Mouse (Mus musculus): Measurements from ENCODE around the gene Csrnp1. TPM values are rescaled to one million over a fixed set of nuclear protein-coding genes. Genes with fewer than 3 reads are reported as not detected.
"Not testable (repeated sequence)": the region's sequence is repeated elsewhere in the genome, so short reads cannot be mapped to it uniquely, and the experiment has no call there.

Csrnp1 gene
- polyA plus RNA-seq, 1 experiment from 2014 or later = 7.1 TPM

GRCm38 (mm10) chr9:120014828-120015227 is 30.4 kb upstream of the Csrnp1 start:
- Histone ChIP-seq H3K27ac (no peak overlapping the region), H3K36me3 (no peaks in the 10 kb centered on the region), H3K27me3 (peaks cover 9% of the 10 kb centered on the region; the same call in 1 of the 2 replicates), H3K4me3 (replicated peaks) (no peak overlapping the region), H3K4me1 (peaks cover 21% of the 10 kb centered on the region), H3K4me2 (no peak overlapping the region), H3K9me3 (replicated peaks) (no peaks in the 10 kb centered on the region), H3K9ac (no peak overlapping the region)
- 44% methylated on average over 6 of the region's 6 CpGs for WGBS
- no peak for ATAC-seq (replicated peaks; ENCODE audit: low FRiP score)

GRCm38 (mm10) chr9:120013251-120013820 is 28.9 kb upstream of the Csrnp1 start:
- H3K4me2 ChIP-seq = no peak overlapping the region
- H3K9me3 ChIP-seq (replicated peaks) = no peaks in the 10 kb centered on the region
- no peak overlapping the region for H3K4me3 ChIP-seq (replicated peaks)
- WGBS = 78% methylated on average over 11 of the region's 11 CpGs
- ATAC-seq (replicated peaks; ENCODE audit: low FRiP score) = no peak
- H3K9ac ChIP-seq = no peak overlapping the region
- peaks cover 9% of the 10 kb centered on the region; the same call in 1 of the 2 replicates for H3K27me3 ChIP-seq
- no peaks in the 10 kb centered on the region for H3K36me3 ChIP-seq
- H3K27ac ChIP-seq = no peak overlapping the region
- H3K4me1 ChIP-seq = peaks cover 21% of the 10 kb centered on the region

DNA sequence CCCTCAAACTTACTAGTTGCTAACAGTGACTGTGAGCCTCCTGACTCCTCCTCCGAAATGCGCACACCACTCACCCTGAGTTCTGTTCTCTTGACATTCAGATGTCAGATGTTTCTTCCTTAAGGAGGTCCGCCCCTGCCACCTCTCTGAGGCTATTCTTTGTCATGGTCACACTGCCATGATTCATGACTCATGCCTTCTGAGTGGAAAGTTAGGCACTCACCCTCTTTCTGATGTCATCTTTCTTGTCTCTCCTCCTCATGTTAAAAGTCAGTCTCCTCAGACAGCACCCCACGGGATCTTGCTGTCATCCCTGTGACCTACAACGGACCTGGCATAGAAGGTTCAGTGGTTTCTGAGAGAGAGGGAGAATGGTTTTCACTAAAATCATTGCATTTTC is 28.3 kb upstream of the Csrnp1 start:
- H3K9me3 ChIP-seq (replicated peaks) = no peaks in the 10 kb centered on the region
- WGBS = 78% methylated on average over 5 of the region's 5 CpGs
- H3K4me1 ChIP-seq = peaks cover 21% of the 10 kb centered on the region
- peaks cover 9% of the 10 kb centered on the region; the same call in 1 of the 2 replicates for H3K27me3 ChIP-seq
- H3K4me2 ChIP-seq = no peak overlapping the region
- no peaks in the 10 kb centered on the region for H3K36me3 ChIP-seq
- H3K27ac ChIP-seq = no peak overlapping the region
- no peak overlapping the region for H3K4me3 ChIP-seq (replicated peaks)
- no peak overlapping the region for H3K9ac ChIP-seq
- no peak for ATAC-seq (replicated peaks; ENCODE audit: low FRiP score)

GRCm38 (mm10) chr9:120012161-120012560 is 27.7 kb upstream of the Csrnp1 start:
- H3K4me2 ChIP-seq = 0 out of 2 replicates have a peak overlapping the region, but pooled peaks have one; percentile 90
- H3K4me1 ChIP-seq = peaks cover 20% of the 10 kb centered on the region
- not testable (repeated sequence) for H3K27ac ChIP-seq; H3K27me3 ChIP-seq; H3K9ac ChIP-seq; H3K9me3 ChIP-seq (replicated peaks); H3K4me3 ChIP-seq (replicated peaks); H3K36me3 ChIP-seq; ATAC-seq (replicated peaks; ENCODE audit: low FRiP score)
- 86% methylated on average over 6 of the region's 6 CpGs for WGBS

GRCm38 (mm10) chr9:120011533-120011932 is 27.1 kb upstream of the Csrnp1 start:
- Histone ChIP-seq H3K4me1 (peaks cover 14% of the 10 kb centered on the region), H3K4me2 (peak overlapping the region; percentile 90), H3K9me3 (replicated peaks) (no peaks in the 10 kb centered on the region), H3K27ac (peak overlapping the region; percentile 79), H3K4me3 (replicated peaks) (peak overlapping the region; percentile 49), H3K27me3 (peaks cover 9% of the 10 kb centered on the region; the same call in 1 of the 2 replicates), H3K36me3 (no peaks in the 10 kb centered on the region), H3K9ac (no peak overlapping the region; the same call in 1 of the 2 replicates)
- WGBS = 2% methylated on average over 10 of the region's 10 CpGs
- ATAC-seq (replicated peaks; ENCODE audit: low FRiP score) = no peak; the same call in 1 of the 2 replicates

DNA sequence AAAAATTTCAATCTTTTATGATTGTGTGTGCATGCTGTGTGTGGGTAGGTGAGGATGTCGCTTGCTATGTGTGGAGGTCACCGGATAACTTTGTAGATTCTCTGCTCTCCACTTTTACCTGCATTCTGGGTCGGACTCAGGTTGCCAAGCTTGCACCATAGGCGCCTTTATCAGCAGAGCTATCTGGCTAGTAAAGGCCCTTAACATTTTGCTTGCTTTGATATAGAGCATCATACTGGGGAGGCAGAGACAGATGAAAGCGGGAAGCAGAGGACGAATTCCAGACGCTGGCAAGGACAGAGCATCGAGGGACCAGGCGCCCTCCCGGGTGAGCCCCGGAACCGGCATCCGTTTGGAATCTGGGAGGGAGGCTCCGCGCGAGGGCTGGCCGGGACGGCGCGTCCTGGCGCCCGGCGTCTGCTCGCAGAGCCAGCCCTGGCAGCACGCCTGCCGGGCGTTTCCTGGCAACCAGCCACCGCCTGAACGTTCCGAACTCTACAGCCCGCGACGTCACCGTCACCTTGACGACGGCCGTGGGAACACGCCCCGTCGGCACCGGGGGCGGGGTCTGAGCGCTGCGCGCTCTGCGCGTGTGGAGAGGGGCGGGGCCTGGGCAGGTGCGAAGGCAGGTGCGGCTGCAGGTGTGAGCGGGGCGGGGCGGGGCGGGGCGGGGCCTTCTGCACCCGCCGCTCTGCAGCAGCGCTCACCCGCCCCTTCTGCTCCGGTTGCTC is 26.5 kb upstream of the Csrnp1 start:
- peaks cover 17% of the 10 kb centered on the region for H3K4me1 ChIP-seq
- peak; percentile 90 for ATAC-seq (replicated peaks; ENCODE audit: low FRiP score)
- 2% methylated on average over 58 of the region's 60 CpGs for WGBS
- no peaks in the 10 kb centered on the region for H3K36me3 ChIP-seq
- peak overlapping the region; percentile 27; the same call in 1 of the 2 replicates for H3K9ac ChIP-seq
- peak overlapping the region; percentile 79 for H3K27ac ChIP-seq
- no peaks in the 10 kb centered on the region for H3K9me3 ChIP-seq (replicated peaks)
- H3K4me2 ChIP-seq = peak overlapping the region; percentile 90
- H3K27me3 ChIP-seq = peaks cover 9% of the 10 kb centered on the region; the same call in 1 of the 2 replicates
- peak overlapping the region; percentile 49 for H3K4me3 ChIP-seq (replicated peaks)

GRCm38 (mm10) chr9:120009871-120010270 is 25.4 kb upstream of the Csrnp1 start:
- no peak for ATAC-seq (replicated peaks; ENCODE audit: low FRiP score)
- Histone ChIP-seq H3K36me3 (no peaks in the 10 kb centered on the region), H3K4me3 (replicated peaks) (no peak overlapping the region), H3K27me3 (peaks cover 9% of the 10 kb centered on the region; the same call in 1 of the 2 replicates), H3K27ac (no peak overlapping the region), H3K9ac (no peak overlapping the region), H3K4me2 (no peak overlapping the region), H3K4me1 (peaks cover 17% of the 10 kb centered on the region), H3K9me3 (replicated peaks) (no peaks in the 10 kb centered on the region)
- WGBS = 97% methylated on average over 3 of the region's 3 CpGs

DNA sequence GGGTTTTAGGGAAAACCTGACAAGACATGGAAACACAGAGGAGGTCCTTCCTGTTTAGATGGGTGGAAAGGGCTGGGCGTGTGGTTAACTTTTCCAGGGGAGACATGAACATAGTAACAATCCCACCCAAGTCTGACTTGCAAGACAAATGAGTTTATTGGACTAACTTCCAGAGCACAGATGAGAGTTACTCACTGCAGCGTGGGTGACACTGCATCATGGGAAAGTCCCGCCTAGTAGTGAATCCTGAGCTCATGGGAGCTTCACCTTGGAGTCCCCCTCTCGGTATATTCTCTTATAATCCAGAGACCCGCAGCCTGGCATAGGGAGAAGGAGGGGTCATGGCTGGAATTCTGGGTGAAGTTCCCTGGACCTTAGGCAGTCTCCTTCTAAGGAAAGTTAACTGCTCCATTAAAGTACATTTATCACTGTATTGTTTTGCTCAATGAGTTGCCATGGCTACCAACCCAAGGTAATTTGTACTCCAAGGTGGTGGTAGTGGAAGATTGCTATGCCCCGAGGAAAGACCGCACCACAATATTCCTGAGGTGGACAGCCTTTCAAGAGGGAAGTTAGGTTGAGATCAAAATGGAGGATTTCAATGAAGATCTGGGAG is 24.9 kb upstream of the Csrnp1 start:
- H3K9ac ChIP-seq = no peak overlapping the region
- H3K9me3 ChIP-seq (replicated peaks) = no peaks in the 10 kb centered on the region
- 67% methylated on average over 7 of the region's 7 CpGs for WGBS
- no peak overlapping the region for H3K4me2 ChIP-seq
- no peak for ATAC-seq (replicated peaks; ENCODE audit: low FRiP score)
- H3K36me3 ChIP-seq = no peaks in the 10 kb centered on the region
- no peak overlapping the region for H3K4me3 ChIP-seq (replicated peaks)
- no peak overlapping the region for H3K27ac ChIP-seq
- H3K27me3 ChIP-seq = peaks cover 9% of the 10 kb centered on the region; the same call in 1 of the 2 replicates
- H3K4me1 ChIP-seq = peaks cover 17% of the 10 kb centered on the region

GRCm38 (mm10) chr9:120007833-120008232 is 23.4 kb upstream of the Csrnp1 start:
- H3K4me2 ChIP-seq = no peak overlapping the region
- H3K36me3 ChIP-seq = no peaks in the 10 kb centered on the region
- no peaks in the 10 kb centered on the region for H3K9me3 ChIP-seq (replicated peaks)
- H3K4me1 ChIP-seq = peaks cover 17% of the 10 kb centered on the region
- no peak overlapping the region for H3K27ac ChIP-seq
- 100% methylated on average over 1 of the region's 1 CpGs for WGBS
- H3K4me3 ChIP-seq (replicated peaks) = no peak overlapping the region
- no peak for ATAC-seq (replicated peaks; ENCODE audit: low FRiP score)
- H3K27me3 ChIP-seq = peaks cover 6% of the 10 kb centered on the region; the same call in 1 of the 2 replicates
- H3K9ac ChIP-seq = no peak overlapping the region

- WGBS = 56% methylated on average over 3 of the region's 3 CpGs
- ATAC-seq (replicated peaks; ENCODE audit: low FRiP score) = no peak
- Histone ChIP-seq H3K4me2 (no peak overlapping the region), H3K9me3 (replicated peaks) (no peaks in the 10 kb centered on the region), H3K4me1 (peaks cover 21% of the 10 kb centered on the region), H3K27ac (no peak overlapping the region), H3K27me3 (no peaks in the 10 kb centered on the region), H3K36me3 (no peaks in the 10 kb centered on the region), H3K4me3 (replicated peaks) (no peak overlapping the region), H3K9ac (no peak overlapping the region)
These were observed 21.5 kb upstream of the Csrnp1 start for GRCm38 (mm10) chr9:120005936-120006335.

DNA sequence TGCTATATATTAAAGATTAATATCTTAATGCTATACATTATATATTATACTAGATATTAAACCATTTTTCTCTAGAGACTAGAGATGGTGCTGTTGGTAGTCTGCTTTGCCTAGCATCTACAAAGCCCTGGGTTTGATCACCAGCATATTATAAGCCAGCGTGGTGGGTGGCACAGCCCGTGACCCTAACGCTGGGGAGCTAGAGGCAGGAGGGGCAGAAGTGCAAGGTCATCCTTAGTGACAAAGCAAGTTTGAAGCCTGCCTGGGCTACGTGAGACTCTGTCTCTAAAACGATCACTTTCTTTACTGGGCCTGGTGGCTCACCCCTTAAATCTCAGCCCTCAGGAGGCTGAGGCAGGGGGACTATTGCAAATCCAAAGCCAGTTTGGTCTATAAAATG is 18.4 kb upstream of the Csrnp1 start:
- no peak overlapping the region for H3K4me2 ChIP-seq
- ATAC-seq (replicated peaks; ENCODE audit: low FRiP score) = no peak
- H3K27ac ChIP-seq = no peak overlapping the region
- H3K4me3 ChIP-seq (replicated peaks) = no peak overlapping the region
- no peaks in the 10 kb centered on the region for H3K9me3 ChIP-seq (replicated peaks)
- H3K36me3 ChIP-seq = no peaks in the 10 kb centered on the region
- peaks cover 17% of the 10 kb centered on the region for H3K4me1 ChIP-seq
- 83% methylated on average over 5 of the region's 5 CpGs for WGBS
- no peak overlapping the region for H3K9ac ChIP-seq
- H3K27me3 ChIP-seq = no peaks in the 10 kb centered on the region
